Mouse (Mus musculus) retina, postnatal 1 day (tissue): ENCODE results near the gene Anxa2.

Source experiments
- DNase-seq: peaks from one replicate; pipeline ENCODE4 v3.0.0-alpha.2; 2012

Gene Anxa2

DNA sequence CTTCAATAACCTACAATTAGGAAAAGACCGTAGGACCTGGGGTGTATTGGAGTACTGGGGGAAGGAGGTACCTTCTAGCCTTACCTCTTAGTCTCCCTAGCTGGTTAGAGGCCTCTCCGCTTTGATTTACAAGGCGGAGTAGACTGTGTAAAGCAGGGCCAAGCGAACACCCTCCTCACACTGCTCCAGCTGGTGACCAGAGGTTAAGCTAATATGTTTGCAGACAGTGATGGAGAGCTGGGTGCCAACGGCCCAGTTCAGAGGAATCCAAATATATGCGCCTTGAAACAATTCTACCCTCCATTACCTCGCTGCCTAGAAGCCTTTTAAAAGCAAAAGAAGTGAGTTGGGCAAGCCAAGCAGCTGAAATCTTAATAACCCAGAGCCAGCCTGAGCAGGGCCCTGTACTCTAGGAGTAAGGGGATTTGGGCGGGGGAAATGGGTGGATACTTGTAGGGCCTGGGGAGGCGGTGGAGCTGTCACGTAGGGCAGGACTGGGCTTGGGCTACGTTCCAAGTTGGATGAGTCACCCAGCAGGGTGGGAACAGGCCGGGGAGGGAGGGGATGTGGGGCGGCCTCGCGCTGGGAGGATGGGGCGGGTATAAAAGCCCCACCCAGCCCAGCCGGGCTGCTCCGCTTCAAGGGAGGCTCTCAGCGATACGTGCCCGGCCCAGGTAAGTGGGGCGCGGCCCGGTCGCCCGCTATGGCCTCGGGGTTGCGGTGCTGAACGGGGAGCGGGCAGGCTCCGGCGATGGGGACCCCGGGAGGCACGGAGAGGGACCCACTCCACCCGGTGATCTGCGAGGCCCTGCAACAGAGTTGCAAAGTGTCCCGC lies at the start of gene Anxa2:
Anxa2 (plus strand) TSS at position 555 of the 835 bp plus-strand sequence.
- DNase-seq, result peak; percentile 85

DNA sequence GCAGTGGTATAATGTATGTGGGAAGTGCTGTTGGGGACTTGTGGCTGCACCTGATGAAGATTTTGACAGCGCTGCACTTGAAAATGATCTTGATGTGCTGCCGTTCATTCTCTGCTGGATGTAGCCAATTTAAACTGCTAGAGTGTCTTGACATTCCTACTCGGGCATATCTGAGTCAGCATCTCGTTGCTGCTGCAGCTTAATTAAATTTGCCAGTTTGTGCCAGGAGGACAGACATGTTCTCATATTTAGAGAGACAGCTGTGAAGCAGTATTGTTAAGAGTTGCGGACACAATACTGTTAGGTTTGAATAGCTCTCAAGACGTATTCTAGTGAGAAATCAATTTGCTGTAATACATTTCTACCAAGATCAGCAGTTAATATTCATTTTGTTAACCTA lies 48.7 kb upstream of the Anxa2 start:
- DNase-seq, result no peak

DNA sequence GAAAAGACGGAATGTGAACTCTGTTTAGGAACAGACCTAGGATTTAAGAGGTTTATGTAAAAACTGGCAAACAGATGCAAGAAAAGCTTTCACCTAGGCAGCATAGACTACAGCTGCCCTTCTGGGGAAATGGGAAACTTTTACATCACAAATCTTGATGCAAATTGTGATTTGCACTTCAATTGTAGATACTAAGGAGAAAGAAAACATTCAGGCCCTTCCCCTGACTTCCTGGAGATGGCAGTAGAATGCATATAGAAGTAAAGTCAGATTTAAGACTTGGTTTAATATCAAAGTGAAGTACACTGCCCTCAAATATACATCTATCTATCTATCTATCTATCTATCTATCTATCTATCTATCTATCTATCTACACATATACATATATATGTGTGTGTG lies 33.9 kb upstream of the Anxa2 start:
- DNase-seq, result peak; percentile 14

DNA sequence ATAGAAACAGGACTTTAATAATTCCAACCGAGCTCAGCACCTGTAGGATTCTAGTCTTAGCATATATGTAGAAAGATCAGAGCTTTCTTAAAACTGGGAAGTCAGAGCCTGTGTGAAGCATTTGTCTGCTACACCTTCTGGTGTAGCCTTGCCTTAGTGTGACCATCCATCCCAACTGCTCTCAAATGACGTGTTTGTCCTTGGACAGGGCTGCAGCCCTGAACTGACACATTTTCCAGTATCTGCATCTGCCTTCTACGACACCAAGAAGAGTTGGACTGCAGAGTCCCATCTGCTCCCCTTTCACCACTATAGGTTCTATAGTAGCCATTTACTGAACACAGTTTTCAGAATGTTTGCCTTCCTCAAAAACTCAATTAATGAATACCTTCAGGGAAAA lies 22.9 kb upstream of the Anxa2 start:
- DNase-seq, result no peak

DNA sequence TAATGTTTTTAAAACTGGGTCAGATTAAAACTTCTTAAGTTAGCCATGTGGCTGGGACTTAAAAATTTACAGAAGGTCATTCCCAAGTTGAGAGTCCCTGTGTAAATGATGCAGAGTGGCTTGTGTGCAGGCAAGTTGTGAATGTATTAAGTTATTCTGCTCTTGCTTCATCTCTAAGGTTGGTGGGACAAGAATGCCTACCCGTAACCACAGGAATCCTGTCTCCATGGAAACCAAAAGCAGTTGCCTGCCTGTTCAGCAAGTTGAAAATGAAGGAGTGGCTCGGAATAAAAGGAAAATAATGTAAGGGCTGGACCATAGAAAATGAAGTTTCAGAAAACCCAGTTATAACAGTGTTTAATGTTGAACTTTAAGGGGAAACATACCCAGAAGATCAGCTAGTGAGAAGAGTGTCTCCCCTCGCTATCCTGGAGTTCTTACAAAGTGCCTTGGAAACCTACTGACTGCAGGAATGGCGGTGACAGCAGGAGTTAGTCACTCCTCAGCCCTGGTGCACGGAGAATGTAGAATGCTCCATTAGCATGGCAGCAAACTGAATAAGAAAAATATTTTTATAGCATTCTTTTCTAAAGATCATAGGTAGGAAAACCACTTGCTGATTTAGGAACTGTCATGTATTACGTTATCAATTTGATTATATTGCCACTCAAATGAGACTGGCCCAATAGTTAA lies 21.4 kb upstream of the Anxa2 start:
- no peak for DNase-seq

DNA sequence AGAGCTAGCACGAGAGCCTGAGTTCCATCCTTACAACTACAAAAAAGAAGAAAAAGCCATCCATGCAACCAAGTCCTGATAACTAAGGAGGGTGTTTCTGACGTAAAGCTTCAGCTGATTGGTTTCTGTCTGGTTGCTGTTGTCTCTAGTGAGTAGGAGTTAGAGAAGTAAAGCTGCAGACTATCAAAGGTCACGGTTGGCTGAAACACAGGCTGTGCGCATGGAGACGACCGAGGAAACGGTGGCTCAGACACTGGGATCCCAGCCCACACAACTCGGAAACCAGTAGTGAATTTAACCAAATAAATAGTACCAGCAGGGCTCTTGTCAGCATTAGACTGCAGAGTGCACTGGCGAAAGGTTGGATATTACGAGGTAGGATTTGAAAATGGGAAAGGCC lies 18.2 kb upstream of the Anxa2 start:
- DNase-seq, result no peak

DNA sequence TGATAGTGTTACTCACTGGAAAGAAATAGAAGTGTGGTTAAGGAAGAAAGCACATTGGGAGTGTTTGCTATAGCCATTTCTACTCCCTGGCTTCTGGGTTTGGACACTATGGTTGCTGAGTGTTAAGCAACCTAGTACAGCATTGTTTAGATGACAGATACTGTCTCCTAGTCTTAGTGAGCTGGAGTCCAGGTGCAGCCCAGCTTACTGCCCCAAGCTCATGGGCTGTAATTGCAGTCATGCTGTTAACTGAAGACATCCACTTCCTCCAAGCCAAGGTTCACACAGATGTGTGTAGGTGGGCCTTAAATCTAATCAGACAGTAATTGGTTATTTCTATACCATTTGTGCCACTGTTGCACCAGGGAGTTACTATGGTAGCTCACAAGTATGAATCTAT lies 17.8 kb upstream of the Anxa2 start:
- DNase-seq, result no peak

DNA sequence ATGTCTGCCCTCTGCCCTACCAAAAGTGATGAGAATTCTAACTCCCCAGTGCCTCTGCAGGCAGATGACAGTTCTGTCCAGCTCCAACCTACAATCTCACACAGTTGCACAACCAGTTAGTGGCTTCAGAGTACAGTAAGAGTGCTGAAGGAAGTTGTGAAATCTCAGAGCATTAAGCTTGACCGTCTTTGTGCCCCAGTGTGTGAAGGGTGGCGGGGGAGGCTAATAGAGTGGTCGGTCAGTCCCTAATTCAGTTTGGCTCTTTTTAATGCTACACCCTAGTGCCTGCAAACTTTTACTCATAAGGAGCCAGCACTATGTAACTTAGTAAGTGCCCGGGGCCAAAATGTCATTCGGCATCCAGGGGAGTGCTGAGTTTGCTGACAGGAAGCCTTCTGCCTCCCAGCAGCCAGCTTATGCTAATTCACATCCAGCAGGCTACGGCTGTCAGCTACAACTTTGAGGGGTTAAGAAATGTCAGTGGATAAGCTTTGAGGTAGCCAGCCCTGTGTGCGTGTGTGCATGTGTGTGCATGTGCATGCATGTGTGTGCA lies 13.5 kb upstream of the Anxa2 start:
- no peak for DNase-seq

DNA sequence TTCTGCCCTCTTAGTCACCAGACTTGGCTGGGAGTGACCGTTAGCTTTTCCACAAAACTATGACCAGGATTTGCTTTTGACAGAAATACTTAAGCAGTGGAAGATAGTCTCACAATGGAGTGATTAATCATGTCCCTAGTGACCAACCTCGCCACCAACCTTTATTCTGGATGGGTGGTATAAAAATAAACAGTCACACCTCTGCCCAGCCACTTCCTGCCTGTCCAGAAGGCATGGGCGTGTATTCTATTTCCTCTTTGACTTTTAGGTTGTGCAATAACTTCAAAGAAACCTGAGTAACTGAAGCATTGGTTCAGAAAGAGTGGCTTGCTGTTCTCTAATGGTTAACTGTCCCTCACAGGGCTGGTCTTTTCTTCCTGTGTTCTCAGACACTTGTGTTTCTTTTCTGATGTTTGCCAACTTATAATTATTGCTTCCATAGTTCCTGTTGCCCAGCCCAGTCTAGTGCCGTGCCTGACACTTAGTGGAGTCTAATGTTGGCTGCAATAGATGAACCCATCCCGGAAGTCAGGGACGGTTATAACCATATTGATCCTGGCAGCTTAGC lies 10.9 kb upstream of the Anxa2 start:
- DNase-seq, result no peak

DNA sequence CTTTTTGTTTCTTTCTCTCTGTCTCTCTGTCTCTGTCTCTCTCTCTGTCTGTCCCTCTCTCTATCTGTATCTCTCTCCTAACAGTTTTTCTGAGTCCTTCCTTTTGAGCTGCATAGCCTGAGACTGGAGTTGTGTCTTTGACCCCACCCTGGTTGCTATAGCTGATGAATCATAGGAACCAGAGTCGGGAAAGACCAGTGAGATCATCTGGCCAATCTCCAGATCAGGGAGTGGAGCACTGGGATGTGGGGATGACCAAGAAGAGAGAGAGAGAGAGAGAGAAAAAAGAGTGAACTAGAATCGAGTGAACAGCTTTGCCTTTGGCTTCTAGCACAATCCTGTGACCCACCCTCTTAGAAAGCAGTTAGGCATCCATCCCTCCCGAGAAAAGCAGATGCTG lies 10.2 kb upstream of the Anxa2 start:
- no peak for DNase-seq

DNA sequence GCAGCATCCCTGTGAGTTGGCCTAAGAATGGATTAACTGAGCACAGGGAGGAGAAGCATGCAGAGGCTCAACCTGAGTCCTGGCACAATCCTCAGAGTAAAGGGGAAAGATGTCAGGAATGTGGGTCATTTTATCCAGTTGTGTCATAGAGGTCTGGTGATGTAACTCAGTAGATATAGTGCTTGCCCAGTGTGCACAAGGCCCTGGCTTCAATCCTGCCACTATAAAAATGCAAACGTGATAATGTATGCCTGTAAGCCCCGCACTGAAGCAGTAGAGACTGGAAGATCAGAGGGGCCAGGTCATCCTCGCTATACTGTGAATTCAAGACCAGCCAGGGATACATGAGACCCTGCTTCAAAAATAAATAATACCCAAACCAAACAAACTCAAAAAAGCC lies 4.6 kb upstream of the Anxa2 start:
- no peak for DNase-seq

DNA sequence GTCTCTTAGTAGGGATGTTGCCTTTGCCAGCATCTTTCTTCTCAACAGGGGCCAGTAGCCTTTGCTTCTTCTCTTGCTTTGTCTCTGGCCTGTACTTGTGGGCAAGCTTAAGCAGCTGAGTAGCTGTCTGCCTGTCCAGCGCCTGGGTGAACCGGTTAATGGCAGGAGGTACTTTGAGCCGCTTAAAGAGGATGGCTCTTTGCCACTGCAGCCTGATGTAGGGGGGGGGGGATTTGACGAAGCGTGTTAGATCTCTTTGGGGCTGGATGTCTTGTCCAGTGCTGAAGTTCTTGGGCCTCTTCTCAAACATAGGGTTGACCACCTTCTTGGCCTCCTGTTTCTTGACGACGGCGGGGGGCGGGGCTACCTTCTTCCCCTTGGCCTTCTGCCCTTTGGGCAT lies 2.8 kb upstream of the Anxa2 start:
- DNase-seq, result no peak

DNA sequence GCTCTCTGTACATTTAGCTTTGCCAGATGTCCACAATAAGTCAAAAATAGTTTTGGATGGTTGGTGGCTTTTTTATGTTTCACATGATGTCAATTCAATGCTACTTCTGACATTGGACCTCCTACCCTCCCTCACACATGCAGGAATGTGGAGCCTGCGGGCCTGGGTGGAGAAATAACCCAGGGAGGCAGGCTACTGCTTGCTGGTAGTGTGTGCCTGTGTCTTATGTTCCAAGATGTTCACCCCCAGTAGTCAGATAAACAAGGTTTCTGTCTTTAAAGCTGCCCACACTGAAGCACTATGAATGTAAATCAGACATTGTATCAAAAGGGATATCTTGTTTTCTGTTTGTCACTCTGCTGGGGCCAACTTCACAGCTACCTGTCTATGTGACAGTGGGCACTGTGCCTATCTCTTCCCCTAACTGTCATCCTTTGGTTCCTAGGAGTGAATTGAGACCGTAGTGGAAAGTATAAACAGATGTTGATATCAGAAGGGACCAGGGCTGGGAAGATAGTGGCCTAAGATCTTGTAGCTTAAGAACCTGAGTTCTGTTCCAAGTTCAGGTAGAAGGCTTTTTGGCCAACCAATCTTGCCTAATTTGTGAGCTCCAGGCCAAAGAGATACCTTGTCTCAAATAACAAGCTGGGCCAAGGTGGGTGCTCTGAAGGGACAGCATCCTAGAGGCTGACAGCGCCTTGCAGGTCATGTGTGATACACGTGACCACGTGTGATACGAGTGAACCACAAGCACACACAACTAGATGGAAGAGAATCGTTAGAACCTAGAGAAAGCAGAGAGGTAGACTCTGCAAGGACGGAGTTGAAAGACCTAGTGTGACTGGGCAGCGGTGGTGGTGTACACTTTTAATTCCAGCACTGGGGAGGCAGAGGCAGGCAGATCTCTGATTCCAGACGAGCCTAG lies 1.3 kb upstream of the Anxa2 start:
- no peak for DNase-seq

DNA sequence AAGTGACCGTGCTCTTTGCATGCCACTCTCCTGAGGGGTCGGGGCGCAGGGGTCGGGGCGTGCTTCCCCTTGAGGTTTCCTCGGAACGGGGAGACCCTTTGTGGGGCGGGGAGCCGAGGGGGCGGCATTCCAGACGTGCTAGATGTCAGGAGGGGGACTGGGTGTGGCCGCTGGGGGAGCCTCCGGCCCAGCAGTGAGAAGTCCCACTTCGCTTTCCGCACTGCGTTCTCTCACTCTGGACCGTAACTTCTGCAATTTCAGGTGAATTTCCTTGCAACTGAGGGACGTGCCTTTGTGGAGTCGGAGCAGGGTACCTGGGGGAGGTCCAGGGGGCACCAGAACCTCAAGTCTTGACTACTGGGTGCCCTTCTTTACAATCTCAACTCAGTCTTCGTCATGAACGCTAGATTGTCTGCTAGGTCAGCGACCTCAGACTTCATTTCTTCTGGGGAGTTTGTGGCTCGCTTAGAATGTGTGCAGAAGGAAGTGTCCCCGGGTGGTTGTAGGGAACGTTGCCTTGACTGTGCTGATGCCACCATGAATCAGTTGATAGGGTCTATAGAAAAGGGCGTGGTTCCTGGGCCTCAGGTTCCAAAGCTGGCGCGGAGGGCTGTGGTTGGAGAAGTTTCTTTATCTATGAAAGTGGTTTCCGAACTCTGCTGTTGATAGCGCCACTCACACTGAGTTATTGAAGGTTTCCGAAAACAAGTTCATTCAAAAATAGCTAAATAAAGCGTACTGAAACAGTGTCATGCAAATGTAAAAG lies 664 bp downstream of the Anxa2 start:
- DNase-seq, result peak; percentile 25

DNA sequence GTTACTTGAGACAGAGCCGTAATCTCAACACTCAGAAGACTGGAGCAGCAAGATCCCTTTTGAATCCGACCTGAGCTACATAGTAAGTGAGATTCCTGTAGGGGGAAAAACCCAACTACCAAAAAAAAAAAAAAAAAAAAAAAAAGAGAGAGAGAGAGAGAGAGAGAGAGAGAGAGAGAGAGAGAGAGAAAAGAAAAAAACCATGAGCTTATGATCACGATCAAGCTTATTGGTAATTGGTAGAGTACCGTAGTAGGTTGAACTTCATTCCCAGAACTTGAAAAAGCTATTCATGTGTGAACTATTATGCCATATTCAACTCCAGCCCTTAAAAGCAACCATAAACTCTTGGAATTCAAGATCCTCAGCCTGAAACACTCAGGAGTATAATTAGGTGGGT lies 1.3 kb downstream of the Anxa2 start:
- no peak for DNase-seq

DNA sequence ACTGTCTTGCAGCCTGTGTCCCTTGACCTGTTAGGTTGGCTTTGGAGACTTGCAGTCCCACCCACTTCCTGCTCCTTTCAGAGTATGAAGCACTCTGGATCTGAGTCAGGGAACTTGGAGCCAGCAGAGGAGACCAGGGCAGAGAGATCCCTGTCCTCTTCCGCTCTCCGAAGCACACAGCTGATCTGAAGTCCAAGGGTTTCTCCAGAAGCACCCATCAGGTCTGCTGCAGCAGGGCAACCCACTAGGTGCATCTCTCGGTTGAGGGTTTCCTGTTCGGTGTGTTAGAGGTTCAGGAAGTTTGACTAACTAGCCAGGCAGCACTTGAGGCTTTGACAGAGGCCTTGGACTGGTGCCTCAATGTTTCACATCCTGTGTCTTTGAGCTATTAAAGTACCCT lies 2.0 kb downstream of the Anxa2 start:
- DNase-seq, result no peak

DNA sequence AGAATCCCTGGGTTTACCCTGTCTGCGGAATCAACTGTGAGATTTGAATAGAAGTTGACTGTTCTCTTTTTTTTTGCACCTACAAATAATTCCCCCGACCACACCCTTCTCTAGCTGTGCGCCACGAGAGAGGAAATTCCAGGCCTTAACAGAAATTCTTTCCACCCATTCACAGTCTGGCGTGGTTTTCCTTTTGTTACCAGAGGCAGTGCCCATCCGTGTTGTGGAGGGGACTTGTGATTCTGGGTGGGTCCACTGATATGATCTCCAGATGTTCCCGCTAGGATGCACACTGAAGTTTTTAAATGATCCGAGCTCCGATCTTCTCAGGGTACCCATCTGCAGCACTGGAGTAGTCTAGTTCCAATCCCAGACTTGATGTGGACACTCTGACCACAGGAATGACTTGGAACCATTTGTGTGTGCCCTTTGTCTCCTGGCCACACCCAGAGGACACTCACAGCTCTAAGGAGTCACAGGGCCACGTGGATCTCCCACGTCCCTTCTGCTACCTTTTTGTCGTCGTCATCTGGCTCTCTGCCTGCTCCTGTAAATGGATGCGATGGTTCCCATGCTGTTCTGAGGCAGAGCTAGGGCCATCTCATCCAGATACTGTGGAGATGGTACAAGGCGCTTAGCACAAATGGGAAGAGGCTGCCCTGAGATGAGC lies 3.1 kb downstream of the Anxa2 start:
- DNase-seq, result no peak

DNA sequence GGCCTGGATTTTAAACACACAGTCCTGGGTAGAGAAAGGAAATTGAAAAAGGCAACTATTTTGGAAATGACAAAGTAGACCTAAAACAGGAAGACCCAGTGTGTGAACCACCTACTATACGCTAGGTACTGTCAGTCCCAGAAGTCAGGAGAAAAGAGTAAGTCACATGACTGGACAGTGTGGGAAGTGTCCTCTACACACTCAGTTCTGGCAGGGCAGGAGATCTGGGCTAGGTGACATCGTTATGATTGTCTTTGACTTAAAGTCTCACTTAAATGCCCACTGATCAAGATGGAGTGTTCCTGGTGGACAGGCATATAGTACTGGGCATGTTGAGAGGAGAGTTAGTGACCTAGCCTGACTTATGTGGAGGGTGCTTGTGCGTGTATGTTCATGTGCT lies 3.7 kb downstream of the Anxa2 start:
- DNase-seq, result no peak

DNA sequence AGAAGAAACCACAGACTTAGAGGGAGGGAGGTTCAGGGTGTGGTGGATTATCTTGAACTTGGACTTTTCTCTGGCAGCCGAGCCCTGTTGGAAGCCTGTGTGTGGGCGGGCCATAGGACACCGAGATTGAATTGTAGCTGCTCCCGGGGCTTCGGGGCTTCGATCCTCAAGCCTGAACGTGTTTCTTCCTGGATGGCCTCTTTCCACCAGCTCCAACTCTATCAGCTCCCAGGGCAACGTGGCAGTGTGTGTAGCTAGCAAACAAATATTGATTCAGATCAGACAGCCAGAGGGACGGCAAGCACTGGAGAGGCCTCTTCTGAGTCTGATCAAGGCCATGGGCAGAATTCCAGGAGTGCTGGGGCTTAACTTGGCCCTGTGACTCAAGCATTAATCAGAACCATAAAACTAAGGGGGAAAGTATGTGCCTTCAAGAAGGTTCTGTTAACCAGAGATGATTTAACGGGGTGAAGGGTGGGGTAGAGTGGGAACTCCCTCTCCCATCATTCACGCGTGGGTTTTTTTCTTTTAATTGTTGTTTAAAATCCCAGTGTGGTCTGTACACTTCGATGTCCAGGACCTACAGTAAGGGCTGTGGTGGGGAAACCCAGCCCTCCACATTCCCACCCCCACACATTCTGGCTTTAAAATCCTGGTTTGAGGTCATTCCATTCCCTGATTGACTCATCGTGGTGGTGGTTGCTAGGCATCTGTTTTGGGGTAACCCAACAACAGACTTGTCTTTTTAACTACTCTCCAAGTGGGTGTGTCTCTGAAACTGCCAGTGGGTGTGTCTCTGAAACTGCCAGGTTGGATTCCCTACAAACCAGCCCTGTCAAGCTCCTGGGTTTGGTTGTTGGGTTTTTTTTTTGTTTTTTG lies 4.6 kb downstream of the Anxa2 start:
- DNase-seq, result no peak

DNA sequence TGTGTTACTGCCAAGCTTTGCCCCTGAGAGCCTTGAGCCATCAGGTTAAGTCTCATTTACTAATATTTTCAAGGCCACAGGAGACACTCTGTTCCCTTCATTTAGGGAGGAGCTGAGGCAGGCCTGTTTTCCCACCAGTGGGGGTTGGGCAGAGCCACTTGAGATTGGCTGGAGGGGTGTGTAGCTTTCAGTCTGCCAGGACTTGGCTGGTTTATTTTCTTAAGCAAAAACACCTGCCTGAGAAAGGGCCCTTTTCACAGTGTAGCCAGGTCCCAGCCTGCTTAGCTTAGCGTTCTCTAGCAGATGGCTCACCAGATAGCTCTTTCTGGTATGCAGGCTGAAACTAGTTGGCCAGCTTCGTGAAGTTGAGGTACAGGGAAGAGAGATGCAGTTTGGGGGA lies 5.6 kb downstream of the Anxa2 start:
- no peak for DNase-seq
